Mouse (Mus musculus) embryo, embryonic 11.5 days (tissue): ENCODE measurements at regions not wholly inside any gene's neighbourhood (a gene's known extent, or its start where the extent isn't known, plus 50 kb on each side); places are given as distances from the start of the nearest gene placed in this dataset.
A peak's percentile ranks its signal among the peaks of the same experiment; 100 is the strongest.
"Not testable (repeated sequence)": the region's sequence is repeated elsewhere in the genome, so short reads cannot be mapped to it uniquely, and the experiment has no call there.

Source experiments
- DNase-seq: peaks from one replicate; pipeline ENCODE4 v3.0.0-alpha.2; 2012; ENCODE audit warnings: low read depth, low spot score

DNA sequence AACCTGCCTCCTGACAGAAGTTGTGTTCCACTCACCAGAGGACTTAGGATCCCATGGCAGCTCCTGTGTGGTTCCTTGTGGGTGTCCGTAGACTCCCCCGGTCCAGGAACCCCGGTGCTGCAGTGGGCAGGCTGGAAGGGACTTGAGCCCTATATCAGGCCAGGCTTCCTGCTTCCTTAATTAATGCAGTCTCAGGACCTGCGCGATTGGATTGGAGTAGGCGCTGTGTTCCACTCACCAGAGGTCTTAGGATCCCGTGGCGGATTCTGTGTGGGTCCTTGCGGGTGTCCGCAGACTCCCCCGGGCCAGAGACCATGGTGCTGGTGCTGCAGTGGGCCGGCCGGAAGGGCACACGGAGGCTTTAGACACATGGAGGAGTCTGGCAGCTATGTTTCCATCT lies 288.7 kb downstream of the Fut8 start:
- not testable (repeated sequence) for DNase-seq

GRCm38 (mm10) chr12:77527499-77527898 lies 289.6 kb downstream of the Fut8 start:
- DNase-seq = no peak

- no peak for DNase-seq
Measured at GRCm38 (mm10) chr12:77527953-77528865, 290.3 kb downstream of the Fut8 start.

GRCm38 (mm10) chr12:77528868-77529271 lies 290.9 kb downstream of the Fut8 start:
- DNase-seq = no peak

- no peak for DNase-seq
Measured at GRCm38 (mm10) chr12:77529414-77529813, 291.5 kb downstream of the Fut8 start.

GRCm38 (mm10) chr12:77529955-77530354 lies 292.0 kb downstream of the Fut8 start:
- no peak for DNase-seq

DNA sequence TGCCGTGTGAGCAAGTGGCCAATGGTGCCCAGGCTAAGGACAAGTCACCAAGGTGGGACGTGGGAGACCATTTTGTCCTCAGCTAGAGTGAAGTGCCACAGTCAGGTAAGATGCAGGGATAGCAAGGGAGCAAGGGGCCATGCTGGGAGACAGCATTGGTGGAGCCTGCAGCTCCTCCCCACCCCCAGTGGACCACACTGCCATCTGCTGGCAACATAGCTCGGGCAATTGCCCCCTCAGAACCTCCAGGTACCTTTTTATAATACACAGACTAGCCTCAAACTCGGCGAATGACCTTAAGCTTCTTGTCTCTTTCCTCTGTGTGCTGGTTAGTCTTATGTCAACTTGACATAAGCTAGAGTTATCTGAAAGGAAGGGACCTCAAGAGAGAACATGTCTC lies 293.4 kb downstream of the Fut8 start:
- DNase-seq = no peak

DNA sequence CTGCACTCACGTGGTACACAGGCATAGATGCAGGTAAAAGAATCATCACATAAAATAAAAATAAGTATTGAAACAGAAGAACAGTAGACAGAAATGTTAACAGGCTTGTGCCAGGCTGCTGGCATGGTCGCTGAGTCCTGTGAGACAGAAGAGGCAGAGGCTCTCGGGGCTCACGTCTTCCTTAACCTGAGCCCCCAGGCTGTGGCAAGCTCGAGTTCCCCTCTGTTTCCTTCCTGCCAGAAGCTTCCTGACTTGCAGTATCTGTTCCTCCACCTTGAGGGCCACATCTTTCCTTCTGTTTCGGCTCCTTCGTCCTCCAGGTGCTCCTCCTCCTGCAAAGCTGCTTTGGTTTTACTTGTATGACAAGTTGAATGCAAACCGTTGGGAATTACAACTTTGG lies 294.6 kb downstream of the Fut8 start:
- DNase-seq = no peak

DNA sequence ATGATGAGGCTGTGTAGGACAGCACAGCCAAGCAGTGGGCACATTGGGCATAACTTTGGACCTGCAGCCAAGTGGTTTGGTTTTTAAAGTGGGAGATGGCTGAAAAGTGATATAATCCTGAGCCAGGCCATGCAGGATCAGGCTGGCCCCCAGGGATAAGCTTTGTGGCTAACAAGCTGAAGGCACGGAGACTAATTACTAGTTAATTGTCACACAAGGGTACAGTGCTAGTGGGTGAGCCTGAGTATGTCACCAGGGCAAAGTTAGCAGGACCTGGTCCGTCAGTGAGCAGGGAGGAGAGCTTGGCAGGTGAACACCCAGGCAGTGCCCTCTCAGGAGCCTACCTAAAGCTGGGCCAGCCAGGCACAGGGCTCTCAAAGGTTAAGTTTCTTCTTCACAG lies 295.7 kb downstream of the Fut8 start:
- no peak for DNase-seq

GRCm38 (mm10) chr12:77534079-77534478 lies 296.2 kb downstream of the Fut8 start:
- no peak for DNase-seq

DNA sequence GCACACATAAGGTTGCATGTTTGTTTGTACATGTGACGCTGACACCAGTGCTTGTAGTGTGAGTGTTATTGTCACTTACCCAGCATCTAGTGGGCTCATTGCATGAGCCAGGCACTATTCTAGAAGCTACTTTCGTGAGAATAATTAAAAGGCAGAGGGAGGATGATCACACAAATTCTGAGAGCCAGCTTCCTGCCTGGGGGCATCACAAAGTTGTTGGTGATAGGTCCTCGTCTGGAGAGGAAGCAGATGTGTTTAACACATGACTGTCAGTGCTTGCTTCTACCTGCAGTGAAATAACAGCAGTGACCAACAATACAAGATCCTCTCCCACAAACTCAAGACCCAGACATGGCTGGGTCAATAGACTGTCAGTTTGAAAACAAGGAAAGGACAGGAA lies 297.2 kb downstream of the Fut8 start:
- no peak for DNase-seq

DNA sequence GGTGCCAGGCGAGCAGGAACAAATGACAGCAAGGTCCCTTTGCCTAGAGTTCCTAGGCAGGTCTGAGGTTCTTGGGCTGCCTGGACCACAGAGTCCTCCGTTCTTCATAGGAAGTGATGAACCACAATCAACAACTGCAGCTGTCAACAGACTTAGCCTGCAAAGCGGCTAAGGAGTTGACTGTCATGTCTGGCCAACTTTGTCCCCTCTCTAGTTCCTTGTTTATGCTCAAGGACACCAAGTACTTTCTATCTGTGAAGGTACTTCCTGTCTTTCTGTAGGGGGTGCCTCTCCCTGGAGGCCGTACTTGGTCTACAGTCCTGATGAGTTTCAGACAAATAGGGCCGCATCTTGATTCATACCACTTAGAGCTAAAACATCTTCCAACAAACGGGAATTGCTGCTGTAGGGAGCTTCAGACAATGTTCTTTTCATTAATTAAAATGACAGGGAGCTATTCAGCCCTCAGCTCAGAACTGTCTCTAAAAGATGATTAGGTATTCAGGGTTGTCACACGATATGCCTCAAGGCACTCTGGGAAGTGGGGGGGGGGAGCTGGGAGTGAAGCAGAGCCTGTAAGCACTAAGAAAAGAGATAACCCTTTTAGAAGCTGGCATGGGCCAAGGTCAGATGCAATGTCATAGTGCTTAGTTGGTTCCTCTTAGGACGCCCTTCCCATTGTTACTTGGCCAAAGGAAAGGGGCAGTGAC lies 299.4 kb downstream of the Fut8 start:
- DNase-seq = no peak

GRCm38 (mm10) chr12:77539661-77540431 lies 301.9 kb downstream of the Fut8 start:
- DNase-seq = no peak

DNA sequence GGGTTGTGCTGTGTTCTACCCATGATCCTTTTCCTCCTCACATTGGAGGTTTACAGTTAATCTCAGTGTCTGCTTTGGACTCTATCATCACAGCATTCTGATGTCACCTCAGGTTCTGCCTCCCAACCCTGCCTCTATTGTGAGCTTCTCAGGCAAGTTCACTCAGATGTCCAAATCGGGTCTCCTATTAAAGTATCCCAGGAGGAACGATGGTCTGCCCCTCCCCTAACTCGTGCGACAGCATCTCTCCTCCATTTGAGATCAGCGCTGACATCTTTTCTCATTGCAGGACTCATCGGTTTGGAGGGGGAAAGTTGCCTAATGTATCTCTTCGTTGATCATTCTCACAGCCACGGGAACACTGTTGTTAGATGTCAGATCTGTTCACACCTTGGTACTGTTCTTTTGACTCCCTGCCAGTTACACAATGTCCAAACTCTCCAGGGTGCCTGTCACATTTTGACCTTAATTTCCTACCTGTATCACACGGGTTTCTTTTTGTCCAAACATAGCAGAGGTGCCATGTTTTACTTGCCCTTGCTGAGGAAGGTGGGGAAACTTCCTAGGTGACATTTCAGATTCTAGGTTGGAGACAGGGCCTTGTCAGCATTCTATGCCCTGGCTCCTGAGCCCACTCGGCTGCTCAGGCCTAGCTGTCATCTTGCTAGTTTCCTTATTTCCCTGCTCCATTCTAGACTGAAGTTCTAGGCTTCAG lies 303.3 kb downstream of the Fut8 start:
- no peak for DNase-seq

- DNase-seq = no peak
Measured at GRCm38 (mm10) chr12:77541826-77542225, 303.9 kb downstream of the Fut8 start.

DNA sequence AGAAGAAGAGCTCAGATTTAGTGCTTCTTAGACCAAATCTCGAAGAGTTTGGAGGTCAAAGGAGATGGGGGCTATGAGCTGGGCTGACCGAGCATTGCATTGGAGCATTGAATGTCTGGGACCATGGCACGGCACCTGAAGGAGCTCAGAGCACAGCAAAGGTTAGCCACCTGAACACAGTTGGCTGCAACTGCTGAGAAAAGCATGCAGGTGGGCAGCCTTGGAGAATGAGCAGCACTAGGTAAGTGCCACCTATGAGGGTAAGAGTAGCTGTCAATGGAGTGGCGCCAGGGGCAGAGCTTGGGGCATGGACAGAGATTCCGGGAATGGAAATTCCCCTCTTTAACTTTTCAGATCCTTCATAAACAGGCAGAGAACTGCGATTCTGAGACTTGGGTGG lies 305.7 kb downstream of the Fut8 start:
- no peak for DNase-seq

GRCm38 (mm10) chr12:77546165-77546564 lies 308.2 kb downstream of the Fut8 start:
- no peak for DNase-seq

DNA sequence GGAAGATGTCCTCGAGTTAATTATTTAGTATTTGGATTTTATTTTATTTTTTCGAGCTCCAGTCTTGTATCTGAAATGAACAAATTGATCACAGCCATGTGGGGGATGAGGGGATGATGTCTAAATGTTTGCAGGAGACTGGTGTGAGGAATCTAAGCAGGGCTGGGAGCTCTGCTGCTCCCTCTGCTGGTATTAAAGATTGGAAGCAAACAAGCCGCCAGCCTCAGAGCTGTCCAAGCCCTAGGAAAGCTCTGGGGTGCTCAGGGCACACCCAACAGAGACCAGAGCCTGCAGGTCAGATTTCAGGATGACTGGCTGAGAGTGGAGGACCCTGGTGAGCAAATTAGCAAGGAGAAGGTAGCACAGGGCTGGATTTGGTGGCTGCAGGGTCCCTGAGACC lies 330.4 kb downstream of the Fut8 start:
- DNase-seq = peak; percentile 46

- DNase-seq = no peak
Measured at GRCm38 (mm10) chr12:77570501-77570900, 332.6 kb downstream of the Fut8 start.

- no peak for DNase-seq
Measured at GRCm38 (mm10) chr12:77571071-77571470, 333.1 kb downstream of the Fut8 start.

GRCm38 (mm10) chr12:77575046-77575445 lies 337.1 kb downstream of the Fut8 start:
- DNase-seq = no peak

GRCm38 (mm10) chr12:77588297-77588696 lies 350.4 kb downstream of the Fut8 start:
- DNase-seq = no peak
